Mouse (Mus musculus): ENCODE measurements at regions not wholly inside any gene's neighbourhood (a gene's known extent, or its start where the extent isn't known, plus 50 kb on each side); places are given as distances from the start of the nearest gene placed in this dataset.

DNA sequence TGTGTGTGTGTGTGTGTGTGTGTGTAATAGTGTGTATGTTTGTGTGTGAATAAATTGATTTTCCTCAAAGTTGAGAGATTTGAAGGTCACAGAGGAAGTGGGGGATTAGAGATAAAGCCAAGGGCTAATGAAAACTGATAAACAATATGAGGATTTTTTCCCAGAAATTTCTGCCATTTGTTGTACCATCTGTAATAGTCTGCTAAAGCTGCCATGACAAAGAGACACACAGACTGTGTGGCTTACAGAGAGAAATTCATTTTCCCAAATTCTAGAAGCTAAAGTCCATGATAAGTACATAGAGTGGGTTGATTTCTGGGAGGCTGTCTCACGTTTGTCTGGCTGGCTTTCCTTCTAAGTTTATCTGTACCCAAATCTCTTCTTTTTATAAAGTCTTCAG lies 259.6 kb downstream of the Ndufa4 start:
- DNase-seq, result peak; percentile 9

DNA sequence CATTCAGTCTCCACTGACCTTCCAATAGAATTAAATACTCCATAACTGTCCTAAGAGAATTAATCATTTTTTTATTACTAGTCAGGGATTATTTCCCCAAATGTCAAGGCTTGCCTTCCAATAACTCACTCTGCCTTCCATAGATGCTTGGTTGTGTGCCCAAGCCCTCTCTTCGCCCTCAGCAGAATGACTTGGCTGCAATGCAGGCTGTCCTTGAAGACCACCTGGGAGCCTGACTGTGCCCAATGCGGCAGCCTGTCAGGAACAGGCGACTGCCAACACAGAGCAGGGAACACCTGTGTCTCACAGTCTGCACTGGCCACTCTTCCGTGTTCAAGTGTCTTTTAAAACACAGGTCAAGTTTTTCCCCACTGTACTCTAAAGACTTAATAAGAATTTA lies 294.0 kb downstream of the Ndufa4 start:
- DNase-seq, result no peak

DNA sequence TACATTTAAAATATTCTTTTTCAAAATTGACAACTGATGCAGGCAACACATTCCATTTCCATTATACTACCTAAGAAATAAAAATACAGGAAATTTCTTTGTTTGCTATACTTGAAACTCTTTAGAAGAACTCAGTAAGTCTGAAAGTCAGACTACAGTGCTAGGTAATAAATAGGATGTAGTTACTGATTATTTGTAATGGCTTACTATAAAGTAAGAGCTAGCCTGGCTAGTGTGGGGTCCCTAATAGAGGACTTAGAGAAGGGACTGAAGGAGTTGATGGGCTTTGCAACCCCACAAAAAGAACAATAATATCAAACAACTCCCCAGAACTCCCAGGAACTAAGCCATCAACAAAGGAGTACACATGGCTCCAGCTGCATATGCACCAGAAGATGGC lies 299.1 kb downstream of the Ndufa4 start:
- DNase-seq, result no peak

DNA sequence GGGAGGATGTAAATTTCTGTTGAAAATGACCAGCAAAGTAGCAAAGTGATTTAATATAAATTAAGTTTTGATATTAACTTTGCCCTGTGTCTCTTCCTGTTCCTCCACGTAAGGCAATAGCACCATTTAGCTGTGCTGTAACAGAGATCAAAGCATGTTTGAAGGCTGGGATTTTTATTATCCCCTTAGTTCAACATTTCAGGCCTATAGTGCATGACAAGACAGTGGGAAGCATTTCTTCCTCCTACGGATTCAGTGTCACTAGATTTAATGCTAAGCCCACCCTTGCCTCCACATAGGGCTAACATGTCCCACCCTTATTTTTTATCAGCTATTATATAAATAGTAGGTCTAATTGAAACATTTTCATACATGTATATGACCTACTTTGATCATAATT lies 299.6 kb downstream of the Ndufa4 start:
- no peak for DNase-seq

DNA sequence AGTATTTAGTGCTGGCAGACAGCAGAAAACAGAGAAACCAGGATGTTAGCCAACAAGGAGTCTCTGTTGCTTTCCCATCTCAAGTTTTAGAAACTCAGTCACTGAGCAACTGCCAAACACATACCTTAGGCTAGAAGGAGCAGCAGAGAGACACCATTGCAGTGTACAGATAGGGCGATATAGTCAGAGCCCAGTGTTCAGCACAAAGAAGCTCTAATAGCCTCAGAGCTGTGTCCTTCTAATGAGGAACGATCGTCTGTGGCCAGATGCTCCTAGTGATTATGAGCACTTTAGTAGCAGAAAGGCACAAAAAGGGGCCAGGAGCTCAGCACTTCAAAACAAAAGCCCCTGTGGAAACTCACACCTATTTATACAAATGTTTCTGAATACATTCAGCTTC lies 301.2 kb downstream of the Ndufa4 start:
- DNase-seq, result no peak

DNA sequence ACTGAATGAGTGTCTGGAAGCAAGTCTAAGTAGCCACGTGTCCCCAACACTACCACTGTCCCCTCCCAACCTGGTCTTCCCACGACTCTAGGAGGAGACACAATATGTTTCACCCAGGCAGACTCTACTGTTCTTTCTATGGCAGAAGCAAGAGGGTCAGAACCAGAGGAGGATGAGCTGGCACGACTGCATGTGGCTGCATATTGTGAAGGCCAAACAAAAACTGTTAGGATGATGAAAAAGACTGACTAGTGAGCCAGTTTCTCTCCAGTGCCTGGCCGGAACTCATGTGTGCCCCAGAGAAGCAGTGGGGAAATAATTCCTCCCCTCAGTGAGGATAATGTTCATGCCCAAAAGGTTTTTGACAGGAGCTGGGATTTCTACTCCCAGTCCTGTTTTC lies 301.8 kb downstream of the Ndufa4 start:
- no peak for DNase-seq

DNA sequence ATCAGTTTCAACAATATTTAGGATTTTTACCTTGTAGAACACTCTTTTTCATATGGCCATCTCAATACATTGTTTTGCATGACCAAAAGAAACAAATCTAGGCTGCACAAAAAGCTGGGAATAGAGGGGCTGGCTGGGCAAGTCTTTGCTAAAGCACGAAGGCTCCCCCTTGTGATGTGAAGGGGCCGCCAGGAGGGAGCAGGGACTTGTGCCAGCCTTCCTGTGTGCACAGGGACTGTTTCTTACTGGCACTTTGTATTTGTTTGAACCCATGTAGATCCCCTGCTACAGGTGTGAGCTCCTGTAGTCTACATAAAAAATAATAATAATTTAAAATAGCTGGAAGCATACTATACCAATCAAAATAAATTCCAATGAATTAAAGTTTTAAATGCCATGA lies 312.4 kb downstream of the Ndufa4 start:
- peak; percentile 2 for DNase-seq

DNA sequence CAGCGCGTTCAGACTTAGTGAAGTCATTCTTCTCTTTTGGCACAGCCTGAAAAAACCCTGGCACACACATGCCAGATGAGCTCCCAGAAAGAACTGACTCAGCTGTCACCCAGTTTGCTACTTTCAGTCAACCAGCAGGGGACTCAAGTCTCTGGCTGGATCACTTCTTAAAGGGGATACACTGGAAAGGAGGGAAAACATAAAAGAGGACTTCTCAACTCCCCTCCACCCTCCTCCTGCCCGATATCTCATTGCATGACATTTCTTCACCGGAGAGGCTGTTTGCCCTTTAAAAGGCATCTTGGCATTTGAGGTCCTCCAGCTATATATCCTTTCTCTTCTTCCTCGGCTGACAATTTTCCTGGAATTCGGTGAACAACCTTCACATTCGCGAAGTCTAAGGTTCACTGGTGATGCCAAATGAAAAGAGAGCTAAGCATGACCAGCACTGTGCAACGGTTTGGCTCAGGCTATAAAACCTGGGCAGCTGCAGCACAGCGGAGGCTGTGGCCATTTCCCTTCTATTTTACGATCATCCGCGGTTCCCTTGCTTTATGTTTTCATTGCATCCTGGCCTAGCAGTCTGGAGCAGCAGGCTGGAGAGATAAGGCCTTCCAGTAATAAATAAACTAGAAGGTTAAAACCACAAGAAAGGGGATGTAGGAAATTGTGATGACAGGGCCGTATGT lies 313.6 kb downstream of the Ndufa4 start:
- DNase-seq, result peak; percentile 49

DNA sequence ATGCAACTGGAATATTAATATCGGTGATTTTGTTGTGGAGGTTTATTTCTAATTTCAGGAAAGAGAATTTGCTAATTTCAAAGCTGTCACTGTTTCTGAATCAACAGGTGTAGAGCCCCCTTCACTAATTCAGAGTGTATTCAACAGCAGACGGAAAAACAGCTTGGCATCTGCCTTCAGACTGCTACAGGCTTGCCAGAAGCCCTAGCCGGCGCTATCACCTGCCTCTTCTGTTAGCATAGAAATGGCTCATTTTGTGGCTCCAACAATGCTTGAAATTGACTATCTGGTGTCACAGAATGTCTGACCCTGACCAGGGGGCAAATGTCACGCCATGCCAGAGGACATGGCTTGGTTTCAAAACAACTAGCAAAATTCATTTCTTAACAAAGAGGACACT lies 331.2 kb downstream of the Ndufa4 start:
- DNase-seq, result peak; percentile 51

DNA sequence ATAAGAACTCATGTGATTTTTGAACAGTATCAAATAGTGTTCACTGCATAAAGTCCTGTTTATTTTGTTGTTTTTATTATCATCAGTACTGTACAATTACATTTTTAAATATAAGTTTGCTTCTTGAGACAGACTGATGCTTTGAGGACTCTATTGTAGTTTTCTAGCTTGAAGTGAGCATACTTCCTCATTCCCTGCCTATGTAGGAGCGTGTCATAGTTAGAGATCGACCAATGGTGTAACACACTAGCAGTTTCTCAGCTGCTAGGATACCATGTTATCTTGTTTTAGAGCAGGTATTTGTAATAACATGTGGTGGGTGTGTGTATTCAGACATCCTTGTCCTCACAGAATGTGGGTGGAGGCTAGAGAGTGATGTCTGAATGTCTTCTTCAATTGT lies 342.1 kb downstream of the Ndufa4 start:
- DNase-seq, result no peak

DNA sequence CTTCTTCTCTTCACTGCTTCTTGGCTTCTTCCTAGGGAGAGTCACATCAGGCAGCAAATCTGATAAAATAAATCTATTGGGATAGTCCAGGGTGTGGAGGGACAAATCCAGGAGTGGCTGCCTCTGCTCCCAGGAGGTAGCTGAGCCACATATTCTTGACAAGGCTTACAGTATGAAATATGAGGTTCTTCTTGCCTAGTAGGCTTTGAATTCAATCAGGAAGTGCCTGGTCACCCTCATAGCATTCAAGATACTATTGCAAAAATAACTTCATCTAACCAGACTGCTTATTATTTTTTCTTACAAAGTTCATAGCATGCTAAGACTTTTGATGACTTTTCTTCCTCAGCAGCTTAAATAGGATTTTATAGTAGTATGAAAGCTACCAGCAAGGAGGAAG lies 356.8 kb downstream of the Ndufa4 start:
- DNase-seq, result no peak

DNA sequence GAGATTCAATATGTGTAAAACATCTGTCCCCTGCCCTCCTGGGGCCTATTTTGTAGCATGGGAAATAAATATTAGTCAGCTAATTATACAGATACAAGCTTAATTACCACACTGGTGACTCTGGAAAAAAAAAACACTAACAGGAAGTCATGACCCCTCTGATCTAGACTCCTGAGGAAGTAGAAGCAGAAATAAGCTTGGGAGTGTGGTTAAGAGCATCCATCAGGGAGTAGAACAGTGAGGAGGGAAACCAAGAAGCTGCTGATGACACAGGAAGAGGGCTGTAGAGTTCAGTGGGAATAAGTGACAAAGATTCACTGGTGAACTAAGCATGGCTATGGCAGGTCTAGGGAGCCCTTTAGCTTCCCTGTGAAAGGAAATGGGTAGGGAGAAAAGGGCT lies 360.0 kb downstream of the Ndufa4 start:
- no peak for DNase-seq

DNA sequence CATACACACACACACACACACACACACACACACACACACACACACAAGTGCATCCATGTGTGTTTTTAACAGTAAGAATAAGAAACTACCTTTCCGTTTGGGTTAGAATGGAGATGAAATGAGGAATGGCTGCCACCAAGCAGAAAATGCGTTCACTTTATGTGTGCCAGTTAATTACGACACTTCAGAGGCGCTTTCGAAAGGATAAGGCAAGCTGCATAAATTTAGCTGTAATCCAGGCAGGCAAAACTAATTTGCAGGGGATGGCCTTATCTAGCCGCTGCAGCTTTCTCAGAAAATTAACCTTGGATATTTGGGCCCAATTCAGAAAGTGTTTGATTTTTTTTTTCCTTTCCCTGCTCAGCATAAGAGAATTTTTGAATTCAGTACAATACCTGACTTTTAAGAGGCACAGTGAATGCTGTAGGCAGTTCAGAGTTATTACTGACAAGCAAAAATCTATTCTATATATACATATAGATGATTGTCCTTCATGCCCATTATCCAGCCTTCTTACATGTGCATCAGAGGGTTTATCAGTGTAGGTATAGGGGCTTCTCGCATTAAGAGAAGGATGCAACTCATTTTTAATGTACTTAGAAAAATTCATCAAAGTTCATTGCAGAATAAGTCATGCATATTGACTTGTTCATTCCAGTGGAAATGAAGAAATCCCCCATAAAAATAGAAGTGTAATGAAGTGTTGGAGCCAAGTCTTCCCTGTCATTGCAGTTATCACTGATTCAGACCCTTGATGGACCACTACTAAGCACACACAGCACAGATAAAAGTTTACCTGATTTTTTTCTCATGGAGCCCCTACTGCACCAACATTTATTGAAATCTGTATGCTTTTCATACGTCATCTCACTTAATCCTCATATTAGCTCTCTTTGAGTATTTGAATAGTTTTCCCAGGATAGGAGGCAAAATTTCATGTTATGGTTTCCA lies 372.1 kb downstream of the Ndufa4 start:
- no peak for DNase-seq

DNA sequence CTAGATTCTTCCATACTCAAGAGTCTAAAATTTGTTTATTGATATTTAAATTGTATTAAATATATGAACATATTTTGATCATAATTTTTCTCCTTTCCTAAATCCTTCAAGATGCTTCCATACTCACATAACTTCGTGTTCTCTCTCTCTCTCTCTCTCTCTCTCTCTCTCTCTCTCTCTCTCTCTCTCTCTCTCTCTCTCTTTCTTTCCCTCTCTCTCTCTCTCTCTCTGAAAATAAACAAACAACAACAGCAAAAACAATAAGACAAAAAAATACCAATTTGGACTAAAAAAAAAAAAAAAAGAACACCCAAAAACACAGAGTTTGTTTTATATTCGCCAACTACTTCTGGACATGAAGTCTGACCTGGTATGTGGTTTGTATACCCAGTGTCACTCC lies 404.2 kb downstream of the Ndufa4 start:
- DNase-seq, result no peak

DNA sequence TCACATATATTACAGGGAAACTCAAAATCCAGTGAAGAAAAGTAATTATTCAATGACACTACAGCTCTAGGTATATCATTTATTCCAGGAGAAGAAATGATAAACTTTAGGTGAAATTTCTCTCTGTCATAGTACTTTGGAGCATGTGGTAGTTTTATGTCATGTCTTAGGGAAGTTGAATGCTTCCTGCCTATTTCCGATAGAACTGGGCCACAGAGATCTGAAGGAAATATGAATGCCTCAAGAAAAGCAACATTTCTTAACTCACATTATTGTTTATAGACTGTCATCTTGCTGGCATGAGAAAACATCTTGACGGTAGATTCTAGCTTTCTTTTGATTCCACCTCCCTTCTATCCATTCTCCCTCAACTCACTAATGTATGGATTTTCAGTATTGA lies 412.9 kb downstream of the Ndufa4 start:
- no peak for DNase-seq

DNA sequence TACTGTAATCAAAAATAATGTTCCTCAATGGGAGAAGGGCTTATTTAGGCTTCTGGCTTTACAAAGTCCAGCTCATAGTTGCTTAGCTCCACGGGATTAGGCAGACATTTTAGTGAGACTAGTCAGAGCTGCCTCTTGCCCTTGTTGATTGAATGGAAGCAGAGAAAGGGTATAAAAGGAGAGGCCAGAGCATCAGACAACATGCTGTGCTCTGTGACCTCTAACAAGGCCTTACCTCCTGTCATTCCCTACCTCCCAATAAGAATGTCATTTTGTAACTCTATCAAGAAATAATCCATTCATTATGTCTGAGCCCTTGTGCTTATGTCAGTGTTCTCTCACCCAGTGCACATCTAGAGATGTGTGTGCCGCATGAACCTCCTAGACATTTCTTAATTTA lies 430.3 kb downstream of the Ndufa4 start:
- DNase-seq, result no peak

Measured in layer of hippocampus, adult 9-11 months (tissue).